Mouse (Mus musculus) heart, embryonic 13.5 days (tissue): ENCODE data around the gene Swap70. TPM values are rescaled to one million over a fixed set of nuclear protein-coding genes. Genes with fewer than 3 reads are reported as not detected.
A peak's percentile ranks its signal among the peaks of the same experiment; 100 is the strongest.

Source experiments
- ATAC-seq: fragments of 200-750 bp; cut with Nextera tagmentation; 2 replicates; pipeline ENCODE4 v1.8.0; 2017; ENCODE audit warnings: moderate TSS enrichment; ENCODE audit not compliant: insufficient number of reproducible peaks, low FRiP score, low TSS enrichment; ENCODE audit errors: extremely low read depth
- H3K27ac ChIP-seq: fragments of 300-500 bp; sonication (generic); replicated peaks from 2 replicates; pipeline ENCODE4 v1.5.1; 2015; ENCODE audit warnings: moderate library complexity, mild to moderate bottlenecking, inconsistent platforms
- H3K27me3 ChIP-seq: fragments of 300-500 bp; sonication (generic); replicated peaks from 2 replicates; pipeline ENCODE4 v1.6.1; 2015; ENCODE audit warnings: mild to moderate bottlenecking, inconsistent platforms
- H3K36me3 ChIP-seq: fragments of 300-500 bp; sonication (generic); 2 replicates; pipeline ENCODE4 v1.6.1; 2015; ENCODE audit warnings: mild to moderate bottlenecking, inconsistent platforms
- H3K4me1 ChIP-seq: fragments of 300-500 bp; sonication (generic); 2 replicates; pipeline ENCODE4 v1.6.1; 2015; ENCODE audit warnings: inconsistent platforms
- H3K4me2 ChIP-seq: fragments of 300-500 bp; sonication (generic); 2 replicates; pipeline ENCODE4 v1.6.1; 2015; ENCODE audit warnings: inconsistent platforms, mild to moderate bottlenecking, moderate library complexity
- H3K4me3 ChIP-seq: fragments of 300-500 bp; sonication (generic); 2 replicates; pipeline ENCODE4 v1.5.1; 2015; ENCODE audit warnings: moderate library complexity, mild to moderate bottlenecking, inconsistent platforms
- H3K9ac ChIP-seq: fragments of 300-500 bp; sonication (generic); 2 replicates; pipeline ENCODE4 v1.6.1; 2015; ENCODE audit warnings: inconsistent platforms, mild to moderate bottlenecking, moderate library complexity
- H3K9me3 ChIP-seq: fragments of 300-500 bp; sonication (generic); 2 replicates; pipeline ENCODE4 v1.6.1; 2016; ENCODE audit warnings: inconsistent platforms
- WGBS: fragments of 180-500 bp; shearing (Covaris S2); methylation state at CpG from one replicate; pipeline ENCODE4 v1.1.7; 2015; ENCODE audit warnings: mixed read lengths; 5-methylcytosine and 5-hydroxymethylcytosine counted together
- polyA plus RNA-seq: library from polyadenylated mRNA; unstranded; fragments of >200 nt; fragmentation: Nextera tagmentation; extraction: Ambion mirVana; gene quantifications from 2 replicates; pipeline ENCODE4 v1.2.1, GENCODE M21; 2015

The Swap70 gene
- polyA plus RNA-seq, 1 experiment from 2014 or later, result 18.6 TPM

- no peaks in the 10 kb centered on the region for H3K27me3 ChIP-seq
- 6% methylated on average over 12 of the region's 12 CpGs for WGBS
- peak overlapping the region; percentile 75 for H3K27ac ChIP-seq
- H3K4me2 ChIP-seq, result peak overlapping the region; percentile 29
- peaks cover 20% of the 10 kb centered on the region for H3K36me3 ChIP-seq
- no peak overlapping the region for H3K4me3 ChIP-seq
- H3K4me1 ChIP-seq, result peaks cover 33% of the 10 kb centered on the region
- ATAC-seq, result peak; percentile 27; the same call in 1 of the 2 replicates
- H3K9me3 ChIP-seq, result 0 out of 2 replicates have a peak, but pooled peaks cover 3% of the 10 kb centered on the region
- H3K9ac ChIP-seq, result peak overlapping the region; percentile 48
Observed at GRCm38 (mm10) chr7:110286838-110287475, 65.4 kb downstream of the Swap70 start.

- peak; percentile 23; the same call in 1 of the 2 replicates for ATAC-seq
- Histone ChIP-seq H3K36me3 (peaks cover 14% of the 10 kb centered on the region), H3K4me1 (peaks cover 33% of the 10 kb centered on the region), H3K4me3 (no peak overlapping the region), H3K4me2 (no peak overlapping the region), H3K9ac (peak overlapping the region; percentile 48), H3K27ac (peak overlapping the region; percentile 75), H3K9me3 (0 out of 2 replicates have a peak, but pooled peaks cover 5% of the 10 kb centered on the region), H3K27me3 (no peaks in the 10 kb centered on the region)
- WGBS, result 18% methylated on average over 8 of the region's 8 CpGs
Observed at GRCm38 (mm10) chr7:110287476-110288071, 66.1 kb downstream of the Swap70 start.

GRCm38 (mm10) chr7:110288191-110288604, 66.7 kb downstream of the Swap70 start:
- no peak overlapping the region for H3K4me2 ChIP-seq
- 0 out of 2 replicates have a peak, but pooled peaks cover 5% of the 10 kb centered on the region for H3K9me3 ChIP-seq
- peak overlapping the region; percentile 30; the same call in 1 of the 2 replicates for H3K9ac ChIP-seq
- H3K36me3 ChIP-seq, result peaks cover 11% of the 10 kb centered on the region; the same call in 1 of the 2 replicates
- no peak for ATAC-seq
- H3K27me3 ChIP-seq, result no peaks in the 10 kb centered on the region
- H3K4me3 ChIP-seq, result no peak overlapping the region
- H3K4me1 ChIP-seq, result peaks cover 33% of the 10 kb centered on the region
- peak overlapping the region; percentile 75 for H3K27ac ChIP-seq
- 66% methylated on average over 4 of the region's 4 CpGs for WGBS

GRCm38 (mm10) chr7:110288731-110289191, 67.2 kb downstream of the Swap70 start:
- Histone ChIP-seq H3K4me3 (no peak overlapping the region), H3K36me3 (peaks cover 7% of the 10 kb centered on the region; the same call in 1 of the 2 replicates), H3K27me3 (no peaks in the 10 kb centered on the region), H3K9me3 (0 out of 2 replicates have a peak, but pooled peaks cover 5% of the 10 kb centered on the region), H3K9ac (peak overlapping the region; percentile 62), H3K4me1 (peaks cover 33% of the 10 kb centered on the region), H3K4me2 (no peak overlapping the region), H3K27ac (peak overlapping the region; percentile 75)
- 48% methylated on average over 6 of the region's 6 CpGs for WGBS
- ATAC-seq, result no peak

- H3K4me1 ChIP-seq, result peaks cover 33% of the 10 kb centered on the region
- no peak overlapping the region for H3K4me3 ChIP-seq
- ATAC-seq, result no peak
Observed at GRCm38 (mm10) chr7:110289647-110290046, 68.1 kb downstream of the Swap70 start.

GRCm38 (mm10) chr7:110296889-110297603, 75.5 kb downstream of the Swap70 start:
- no peak overlapping the region for H3K4me3 ChIP-seq
- peaks cover 29% of the 10 kb centered on the region for H3K4me1 ChIP-seq
- ATAC-seq, result peak; percentile 72; the same call in 1 of the 2 replicates
- peak overlapping the region; percentile 93 for H3K27ac ChIP-seq
- H3K27me3 ChIP-seq, result no peaks in the 10 kb centered on the region
- peak overlapping the region; percentile 43 for H3K4me2 ChIP-seq
- 17% methylated on average over 17 of the region's 17 CpGs for WGBS
- peak overlapping the region; percentile 74 for H3K9ac ChIP-seq
- 0 out of 2 replicates have a peak, but pooled peaks cover 1% of the 10 kb centered on the region for H3K9me3 ChIP-seq
- H3K36me3 ChIP-seq, result no peaks in the 10 kb centered on the region

More at GRCm38 (mm10) chr7:110289647-110290046, 68.1 kb downstream of the Swap70 start:
- Histone ChIP-seq H3K9ac (no peak overlapping the region), H3K36me3 (0 out of 2 replicates have a peak, but pooled peaks cover 5% of the 10 kb centered on the region), H3K27me3 (no peaks in the 10 kb centered on the region), H3K4me2 (no peak overlapping the region), H3K27ac (0 out of 2 replicates have a peak overlapping the region, but pooled peaks have one; percentile 75), H3K9me3 (0 out of 2 replicates have a peak, but pooled peaks cover 5% of the 10 kb centered on the region)
- 74% methylated on average over 4 of the region's 4 CpGs for WGBS

GRCm38 (mm10) chr7:110297611-110298010, 76.1 kb downstream of the Swap70 start:
- Histone ChIP-seq H3K9ac (peak overlapping the region; percentile 74), H3K27me3 (no peaks in the 10 kb centered on the region), H3K4me3 (no peak overlapping the region), H3K4me1 (peaks cover 29% of the 10 kb centered on the region), H3K9me3 (no peaks in the 10 kb centered on the region), H3K27ac (peak overlapping the region; percentile 93), H3K36me3 (no peaks in the 10 kb centered on the region), H3K4me2 (peak overlapping the region; percentile 43)
- ATAC-seq, result no peak
- 46% methylated on average over 4 of the region's 4 CpGs for WGBS

- Histone ChIP-seq H3K27me3 (no peaks in the 10 kb centered on the region), H3K4me1 (peaks cover 29% of the 10 kb centered on the region), H3K4me3 (no peak overlapping the region), H3K9me3 (no peaks in the 10 kb centered on the region), H3K9ac (peak overlapping the region; percentile 74), H3K36me3 (no peaks in the 10 kb centered on the region), H3K27ac (peak overlapping the region; percentile 93), H3K4me2 (no peak overlapping the region)
- 83% methylated on average over 7 of the region's 7 CpGs for WGBS
- ATAC-seq, result no peak
Observed at GRCm38 (mm10) chr7:110298090-110298489, 76.6 kb downstream of the Swap70 start.

- H3K27ac ChIP-seq, result no peak overlapping the region
- WGBS, result 72% methylated on average over 17 of the region's 17 CpGs
- H3K36me3 ChIP-seq, result no peaks in the 10 kb centered on the region
Observed at GRCm38 (mm10) chr7:110298739-110299410, 77.4 kb downstream of the Swap70 start.

GRCm38 (mm10) chr7:110302886-110303285, 81.4 kb downstream of the Swap70 start:
- Histone ChIP-seq H3K27ac (no peak overlapping the region), H3K9me3 (no peaks in the 10 kb centered on the region), H3K4me3 (no peak overlapping the region), H3K4me2 (no peak overlapping the region), H3K27me3 (no peaks in the 10 kb centered on the region), H3K9ac (no peak overlapping the region), H3K4me1 (peaks cover 12% of the 10 kb centered on the region), H3K36me3 (peaks cover 20% of the 10 kb centered on the region; the same call in 1 of the 2 replicates)
- no peak for ATAC-seq
- 65% methylated on average over 6 of the region's 6 CpGs for WGBS

More at GRCm38 (mm10) chr7:110298739-110299410, 77.4 kb downstream of the Swap70 start:
- peaks cover 29% of the 10 kb centered on the region for H3K4me1 ChIP-seq
- ATAC-seq, result no peak
- H3K4me3 ChIP-seq, result no peak overlapping the region
- H3K9me3 ChIP-seq, result no peaks in the 10 kb centered on the region
- no peak overlapping the region for H3K4me2 ChIP-seq
- no peak overlapping the region for H3K9ac ChIP-seq
- no peaks in the 10 kb centered on the region for H3K27me3 ChIP-seq
